Mouse (Mus musculus) brain, embryonic 18.5 days (tissue): ENCODE data around the gene Radil.
A peak's percentile ranks its signal among the peaks of the same experiment; 100 is the strongest.

Experiments used
- DNase-seq: peaks from one replicate; pipeline ENCODE4 v3.0.0-alpha.2; 2012; ENCODE audit warnings: low read depth, low spot score

The Radil gene

GRCm38 (mm10) chr5:142486654-142487053 is 64.2 kb downstream of the Radil start:
- no peak for DNase-seq

- DNase-seq, result no peak
Observed at GRCm38 (mm10) chr5:142483581-142483980, 67.3 kb downstream of the Radil start.

GRCm38 (mm10) chr5:142482512-142482911 is 68.4 kb downstream of the Radil start:
- no peak for DNase-seq

GRCm38 (mm10) chr5:142478829-142479435 is 72.0 kb downstream of the Radil start:
- DNase-seq, result peak; percentile 43

GRCm38 (mm10) chr5:142477866-142478615 is 72.9 kb downstream of the Radil start:
- no peak for DNase-seq

- DNase-seq, result no peak
Observed at GRCm38 (mm10) chr5:142477346-142477745, 73.6 kb downstream of the Radil start.

GRCm38 (mm10) chr5:142475669-142476068 is 75.2 kb downstream of the Radil start:
- no peak for DNase-seq

- no peak for DNase-seq
Observed at GRCm38 (mm10) chr5:142473696-142474095, 77.2 kb downstream of the Radil start.

- DNase-seq, result no peak
Observed at GRCm38 (mm10) chr5:142469796-142470195, 81.1 kb downstream of the Radil start.

- DNase-seq, result no peak
Observed at GRCm38 (mm10) chr5:142468375-142468774, 82.5 kb downstream of the Radil start.

- DNase-seq, result peak; percentile 95
Observed at GRCm38 (mm10) chr5:142463461-142464454, 87.1 kb downstream of the Radil start, which contains the start of gene Ap5z1. Gene Ap5z1 (plus strand): TSS chr5:142463944.

GRCm38 (mm10) chr5:142463011-142463410 is 87.9 kb downstream of the Radil start:
- no peak for DNase-seq

- no peak for DNase-seq
Observed at GRCm38 (mm10) chr5:142462641-142462948, 88.3 kb downstream of the Radil start.

GRCm38 (mm10) chr5:142461942-142462640 is 88.8 kb downstream of the Radil start:
- no peak for DNase-seq

GRCm38 (mm10) chr5:142459834-142460233 is 91.1 kb downstream of the Radil start:
- no peak for DNase-seq

GRCm38 (mm10) chr5:142458791-142459557 is 91.9 kb downstream of the Radil start:
- no peak for DNase-seq

GRCm38 (mm10) chr5:142457345-142457744 is 93.6 kb downstream of the Radil start:
- DNase-seq, result no peak

GRCm38 (mm10) chr5:142456318-142456717 is 94.6 kb downstream of the Radil start:
- no peak for DNase-seq

- DNase-seq, result no peak
Observed at GRCm38 (mm10) chr5:142453742-142454141, 97.2 kb downstream of the Radil start.

GRCm38 (mm10) chr5:142451759-142452158 is 99.1 kb downstream of the Radil start:
- no peak for DNase-seq

GRCm38 (mm10) chr5:142450846-142451245 is 100.1 kb downstream of the Radil start:
- DNase-seq, result no peak
